Mouse (Mus musculus): ENCODE results near the gene Hbs1l.

Gene Hbs1l

DNA sequence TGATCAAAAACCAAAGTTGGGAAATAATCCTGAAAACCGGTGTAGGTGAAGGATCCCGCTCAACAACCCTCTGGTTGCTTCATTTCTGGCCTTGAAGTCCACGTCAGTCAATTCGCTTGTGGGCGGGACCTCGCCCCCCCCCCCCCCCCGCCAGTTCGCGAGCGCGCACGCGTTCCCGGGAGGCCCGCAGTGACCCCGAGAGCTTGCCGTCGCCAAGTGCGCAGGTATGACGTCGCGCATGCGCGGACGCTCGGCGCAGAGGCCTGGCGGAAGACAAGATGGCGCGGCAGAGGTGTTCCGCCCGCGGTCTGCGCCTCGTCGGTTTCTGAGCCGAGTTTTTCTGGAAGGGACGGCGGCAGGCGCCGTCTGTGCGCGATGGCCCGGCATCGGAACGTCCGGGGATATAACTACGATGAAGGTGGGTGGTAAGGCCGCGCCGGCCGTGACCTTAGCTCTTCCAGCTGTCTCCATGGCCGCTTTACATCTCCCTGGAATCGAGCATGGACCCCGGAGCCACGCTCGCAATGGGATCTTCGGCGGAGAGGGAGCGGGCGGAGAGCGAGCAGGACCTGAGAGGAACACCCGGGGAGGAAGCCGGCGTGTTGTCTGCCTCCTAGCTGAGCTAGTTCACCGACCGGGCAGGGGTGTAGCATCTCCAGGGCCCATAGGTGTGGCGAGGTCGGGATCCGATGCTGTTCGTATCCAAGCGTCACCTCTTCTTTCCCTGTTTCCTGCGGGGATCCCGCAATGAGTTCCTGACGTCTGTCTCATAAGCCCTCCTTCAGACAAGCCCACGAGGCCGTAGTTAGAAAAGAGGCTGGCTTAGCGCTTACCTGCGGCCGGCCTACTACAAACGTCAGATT lies at the start of gene Hbs1l:
Hbs1l (plus strand) TSS at position 221 of the 863 bp plus-strand sequence.
- DNase-seq (ENCODE audit: low read depth), result peak; percentile 97

DNA sequence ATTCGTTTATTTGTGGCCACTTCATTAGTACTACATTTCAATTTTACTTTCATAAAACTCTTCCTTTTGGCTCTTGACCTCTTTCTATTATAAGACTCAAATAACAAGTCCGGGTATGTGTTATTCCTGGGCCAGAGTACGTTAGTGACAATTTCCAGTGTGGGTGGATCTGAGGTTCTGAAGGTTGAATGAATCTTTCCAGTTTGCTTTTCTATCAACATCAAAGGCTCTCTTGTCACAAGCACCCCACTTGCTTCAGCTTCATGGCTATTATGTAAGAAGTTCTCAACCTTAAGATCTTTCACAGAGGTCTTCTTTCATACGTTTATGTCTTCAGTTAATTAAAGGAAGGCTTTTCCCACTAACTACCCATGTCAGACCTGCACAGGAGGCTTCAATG lies 47.2 kb upstream of the Hbs1l start:
- DNase-seq (ENCODE audit: low read depth), result no peak

DNA sequence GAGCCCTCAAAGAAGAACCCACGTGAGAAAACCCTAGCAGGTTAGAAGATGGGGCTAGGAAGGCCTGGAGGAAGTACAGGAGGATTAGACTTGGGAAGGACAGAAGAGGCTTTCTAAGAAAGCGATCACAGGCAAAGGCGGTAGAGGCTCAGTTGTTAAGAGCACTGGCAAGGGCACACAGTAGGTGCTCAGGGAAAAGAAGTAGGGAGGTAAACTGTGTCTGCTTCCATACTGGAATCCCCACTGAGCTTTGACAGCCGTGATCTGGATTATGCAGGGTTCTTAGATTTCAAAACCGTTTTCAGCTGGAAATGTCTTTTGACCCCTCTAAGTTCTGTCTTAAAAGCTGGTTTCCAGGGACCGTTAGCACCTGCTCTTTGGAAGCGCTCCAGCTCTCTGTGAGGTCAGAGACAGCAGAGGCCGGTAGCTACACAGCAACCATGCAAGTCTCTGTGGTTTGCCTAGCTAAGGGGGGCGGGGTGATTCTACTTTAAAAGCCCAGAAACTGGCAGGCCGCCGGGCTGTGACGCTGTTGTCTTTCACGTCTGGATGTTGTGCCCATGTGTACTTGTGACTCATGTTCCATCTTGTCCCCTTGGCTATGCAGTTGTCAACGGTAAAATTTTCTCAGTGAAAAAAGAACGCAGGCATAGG lies 43.8 kb upstream of the Hbs1l start:
- DNase-seq (ENCODE audit: low read depth), result peak; percentile 97

DNA sequence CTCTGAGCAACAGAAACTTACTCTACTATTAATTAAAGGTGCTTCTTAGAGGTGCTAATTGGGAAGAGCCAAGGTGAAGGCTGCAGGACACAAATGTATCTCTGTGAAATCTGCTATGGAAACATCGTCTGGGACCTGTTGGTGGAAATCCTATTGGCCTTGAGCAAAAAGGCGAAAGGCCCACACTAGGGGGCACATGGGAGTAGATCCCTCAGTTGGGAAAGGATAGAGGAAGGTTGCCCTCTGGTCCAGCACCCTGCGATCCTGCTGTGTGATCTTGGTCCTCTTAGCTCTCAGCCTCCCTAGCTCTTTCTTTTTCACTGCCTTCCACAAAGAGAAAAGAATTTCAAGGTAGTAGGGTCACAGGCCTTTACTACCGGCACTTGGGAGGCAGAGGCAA lies 43.0 kb upstream of the Hbs1l start:
- DNase-seq (ENCODE audit: low read depth), result peak; percentile 19

DNA sequence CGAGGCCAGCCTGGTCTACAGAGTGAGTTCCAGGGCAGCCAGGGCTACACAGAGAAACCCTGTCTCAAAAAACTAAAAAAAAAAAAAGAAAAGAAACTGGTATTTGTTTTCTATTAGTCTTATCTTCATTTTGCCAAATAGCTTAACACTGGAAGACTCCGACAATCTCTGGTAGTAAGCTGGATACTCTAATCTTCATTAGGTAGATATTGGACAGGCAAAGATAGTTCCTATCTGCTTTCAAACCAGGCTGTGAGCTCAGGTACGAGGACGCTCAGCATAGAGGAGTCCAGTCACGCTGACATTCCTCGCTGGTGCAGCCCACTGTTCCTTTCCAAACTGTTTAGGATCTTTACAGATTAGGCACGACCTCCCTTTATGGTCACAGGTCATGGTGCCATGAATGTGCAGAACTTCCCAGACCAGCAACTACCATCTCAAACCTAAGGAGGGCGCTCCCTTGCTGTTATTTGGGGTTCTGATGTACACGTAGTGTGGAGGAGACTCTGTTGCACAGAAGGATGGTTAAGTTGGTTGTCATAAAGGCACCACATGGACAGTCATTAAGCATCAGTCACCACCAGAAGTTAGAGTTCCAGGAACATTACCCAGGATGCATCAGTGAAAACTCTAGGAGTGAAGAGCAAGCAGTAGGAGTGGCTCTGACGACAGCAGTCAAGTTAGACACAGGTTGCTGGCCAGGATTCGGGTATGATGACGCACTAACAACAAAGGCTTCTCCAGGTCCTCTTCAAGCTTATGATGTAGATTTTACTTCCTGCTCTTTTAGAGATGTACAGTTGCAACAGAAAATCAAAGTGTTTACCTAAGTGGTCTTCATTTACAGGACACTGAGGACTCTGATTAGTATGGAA lies 41.3 kb upstream of the Hbs1l start:
- DNase-seq (ENCODE audit: low read depth), result peak; percentile 12

DNA sequence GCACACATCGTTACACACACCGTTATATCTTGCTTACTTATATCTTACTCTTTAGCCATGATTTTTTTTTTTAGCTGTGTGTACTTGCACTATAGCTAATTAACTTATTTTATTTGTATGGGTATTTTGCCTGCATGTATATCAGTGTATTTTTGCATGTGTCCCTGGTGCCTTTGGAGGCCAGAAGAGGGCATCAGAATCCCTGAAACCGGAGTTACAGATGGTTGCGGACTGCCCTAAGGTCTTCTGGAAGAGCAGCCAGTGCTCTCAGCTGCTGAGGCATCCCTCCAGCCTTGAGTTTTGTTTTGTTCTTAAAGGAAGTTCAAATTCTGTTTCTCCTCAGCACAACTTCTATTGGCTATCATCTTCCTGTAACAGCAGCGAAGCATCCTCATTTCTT lies 38.5 kb upstream of the Hbs1l start:
- DNase-seq (ENCODE audit: low read depth), result peak; percentile 42

DNA sequence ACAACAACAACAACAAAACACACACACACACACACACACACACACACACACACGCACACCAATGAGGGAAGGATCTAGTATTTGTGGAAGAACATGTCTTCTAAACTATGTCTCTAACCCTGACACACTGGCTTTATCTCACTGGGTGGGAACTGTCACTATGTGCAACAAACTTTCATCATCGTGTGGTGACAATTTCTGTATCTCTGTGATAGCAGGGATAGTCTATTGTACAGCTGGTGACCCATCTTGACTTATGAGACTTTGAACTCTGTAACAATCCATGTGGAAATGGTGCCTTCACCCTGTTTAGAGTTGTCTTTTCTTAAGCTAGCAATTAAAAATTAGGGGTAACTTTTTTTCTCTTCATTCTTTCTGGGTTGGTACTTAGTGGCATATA lies 36.1 kb upstream of the Hbs1l start:
- DNase-seq (ENCODE audit: low read depth), result peak; percentile 29

DNA sequence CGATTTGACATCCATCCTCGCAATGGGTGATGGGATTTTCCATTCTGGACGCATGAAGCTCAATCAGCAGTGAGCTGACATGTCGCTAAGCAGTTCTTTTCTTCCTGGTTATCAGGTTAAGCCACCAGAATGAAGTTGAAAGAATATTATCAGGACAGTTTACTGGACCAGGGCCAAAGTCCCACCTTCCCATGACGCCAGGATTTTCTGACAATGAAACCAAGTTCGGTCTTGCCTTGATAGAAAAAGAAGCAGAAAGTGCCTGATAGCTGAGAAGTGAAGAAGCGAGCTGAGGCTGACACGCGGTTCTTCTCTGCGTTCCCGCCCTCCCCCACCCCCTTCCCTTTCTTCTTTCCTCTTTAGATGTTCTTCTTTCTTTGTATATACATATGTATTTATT lies 30.6 kb upstream of the Hbs1l start:
- DNase-seq (ENCODE audit: low read depth), result no peak

DNA sequence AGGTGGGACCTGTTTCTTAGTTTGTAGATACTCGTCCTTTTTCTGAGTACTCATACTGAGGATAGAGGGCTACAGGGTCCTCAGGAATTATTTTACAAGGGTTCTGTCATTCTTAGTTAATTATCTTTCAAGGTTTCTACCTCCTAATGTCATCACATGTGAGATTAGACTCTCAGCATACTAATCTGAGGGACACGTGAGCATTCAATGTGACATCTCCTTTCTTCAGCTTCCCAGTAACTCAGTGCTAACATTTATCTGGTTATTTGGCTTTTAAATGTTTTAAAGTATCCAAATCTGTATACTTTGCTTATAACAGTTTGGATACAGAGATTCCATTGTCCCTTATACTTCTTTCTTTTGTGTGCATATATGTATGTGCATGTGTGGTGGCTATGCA lies 28.3 kb upstream of the Hbs1l start:
- no peak for DNase-seq (ENCODE audit: low read depth)

DNA sequence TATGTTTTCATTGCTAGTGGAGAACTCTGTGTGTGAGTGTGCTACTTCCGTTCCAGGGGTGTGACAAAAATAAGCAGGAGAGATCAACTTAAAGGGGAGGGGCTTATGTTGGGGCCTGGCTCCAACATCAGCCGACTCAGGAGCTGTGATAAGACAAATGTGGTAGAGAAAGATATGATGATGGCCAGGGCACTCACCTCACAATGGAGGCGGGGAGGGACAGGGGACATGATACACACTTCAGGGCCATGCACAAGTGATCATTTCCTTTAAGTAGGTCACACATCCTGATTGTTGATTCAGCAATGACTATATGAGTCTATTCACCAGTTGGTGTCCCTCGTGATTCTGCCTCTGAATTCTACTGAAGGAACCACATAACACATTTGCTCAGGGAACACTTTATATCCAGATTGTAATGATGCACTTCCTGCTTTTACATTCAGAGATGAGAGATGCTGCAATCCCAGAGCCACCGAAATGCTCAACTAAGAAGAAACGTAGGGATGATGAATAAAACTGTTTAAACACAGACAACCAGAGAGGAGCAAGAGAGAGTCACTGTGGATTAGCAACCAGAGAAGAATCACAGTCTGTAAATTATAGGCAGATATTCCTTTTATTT lies 26.9 kb upstream of the Hbs1l start:
- peak; percentile 53 for DNase-seq (ENCODE audit: low read depth)

DNA sequence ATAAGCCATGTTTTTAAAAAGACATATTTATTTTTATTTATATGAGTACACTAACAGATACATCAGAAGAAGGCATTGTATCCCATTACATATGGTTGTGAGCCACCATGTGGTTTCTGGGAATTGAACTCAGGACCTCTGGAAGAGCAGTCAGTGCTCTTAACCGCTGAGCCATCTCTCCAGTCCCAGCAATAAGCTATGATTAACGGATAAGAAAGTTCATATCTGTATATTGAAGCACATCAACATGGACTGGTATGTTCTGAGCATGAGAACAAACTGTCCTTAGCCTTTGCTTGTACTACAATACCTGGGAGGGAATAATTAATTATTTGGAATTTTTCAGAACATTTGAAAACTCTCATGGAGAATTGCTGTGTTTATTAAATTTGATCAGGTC lies 25.9 kb upstream of the Hbs1l start:
- DNase-seq (ENCODE audit: low read depth), result no peak

DNA sequence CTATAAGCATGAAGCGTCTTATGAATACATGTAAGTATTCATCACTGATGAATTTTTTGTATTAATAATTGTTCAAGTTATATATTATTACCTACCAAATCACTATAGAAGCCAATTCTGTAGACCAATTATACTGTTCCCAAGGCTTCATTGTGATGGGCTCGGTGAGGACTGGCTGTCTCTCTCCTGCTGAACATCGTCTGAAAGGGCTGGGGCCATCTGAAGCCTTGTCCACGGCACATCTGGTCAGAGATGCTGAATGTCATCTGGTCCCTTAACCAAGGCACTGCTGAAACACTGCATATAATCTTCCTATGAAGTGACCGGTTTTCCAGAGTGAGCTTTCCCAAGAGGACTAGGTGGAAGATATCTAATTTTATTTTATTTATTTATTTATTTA lies 24.9 kb upstream of the Hbs1l start:
- no peak for DNase-seq (ENCODE audit: low read depth)

DNA sequence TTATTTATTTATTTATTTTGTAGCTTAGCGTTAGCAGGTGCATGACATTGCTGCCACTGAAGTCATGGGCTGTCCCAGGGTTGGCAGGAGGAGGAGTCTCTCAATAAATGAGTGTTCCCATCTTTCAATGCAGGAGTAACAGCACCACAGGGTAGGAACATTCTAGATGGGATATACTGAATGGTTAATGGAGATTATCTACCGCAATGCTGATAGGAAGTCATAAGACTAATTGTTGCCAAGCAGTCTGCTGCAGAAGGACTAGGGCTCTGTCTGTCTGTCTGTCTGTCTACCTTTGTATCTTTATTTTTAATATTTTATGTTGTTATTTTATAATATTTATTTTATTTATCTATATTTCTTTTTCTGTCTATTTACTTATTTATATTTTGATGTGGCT lies 24.5 kb upstream of the Hbs1l start:
- no peak for DNase-seq (ENCODE audit: low read depth)

DNA sequence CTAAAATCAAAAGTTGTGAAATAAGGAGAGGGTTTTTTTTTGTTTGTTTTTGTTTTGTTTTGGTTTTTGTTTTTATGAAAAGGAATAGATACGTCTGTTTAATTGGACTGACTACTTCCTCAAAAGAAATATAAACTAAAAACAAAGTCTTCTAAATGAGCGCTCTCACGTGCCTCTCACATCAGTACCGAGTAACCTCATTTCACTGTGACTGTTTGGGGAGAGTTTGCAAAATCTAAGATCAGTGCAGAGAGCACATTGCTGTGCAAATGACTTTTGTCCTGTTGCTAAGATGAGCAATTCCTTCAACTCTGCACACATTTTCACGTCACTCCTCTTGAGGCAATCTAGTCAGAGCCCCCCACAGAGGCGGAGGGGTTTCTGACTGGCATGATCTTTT lies 24.0 kb upstream of the Hbs1l start:
- DNase-seq (ENCODE audit: low read depth), result no peak

DNA sequence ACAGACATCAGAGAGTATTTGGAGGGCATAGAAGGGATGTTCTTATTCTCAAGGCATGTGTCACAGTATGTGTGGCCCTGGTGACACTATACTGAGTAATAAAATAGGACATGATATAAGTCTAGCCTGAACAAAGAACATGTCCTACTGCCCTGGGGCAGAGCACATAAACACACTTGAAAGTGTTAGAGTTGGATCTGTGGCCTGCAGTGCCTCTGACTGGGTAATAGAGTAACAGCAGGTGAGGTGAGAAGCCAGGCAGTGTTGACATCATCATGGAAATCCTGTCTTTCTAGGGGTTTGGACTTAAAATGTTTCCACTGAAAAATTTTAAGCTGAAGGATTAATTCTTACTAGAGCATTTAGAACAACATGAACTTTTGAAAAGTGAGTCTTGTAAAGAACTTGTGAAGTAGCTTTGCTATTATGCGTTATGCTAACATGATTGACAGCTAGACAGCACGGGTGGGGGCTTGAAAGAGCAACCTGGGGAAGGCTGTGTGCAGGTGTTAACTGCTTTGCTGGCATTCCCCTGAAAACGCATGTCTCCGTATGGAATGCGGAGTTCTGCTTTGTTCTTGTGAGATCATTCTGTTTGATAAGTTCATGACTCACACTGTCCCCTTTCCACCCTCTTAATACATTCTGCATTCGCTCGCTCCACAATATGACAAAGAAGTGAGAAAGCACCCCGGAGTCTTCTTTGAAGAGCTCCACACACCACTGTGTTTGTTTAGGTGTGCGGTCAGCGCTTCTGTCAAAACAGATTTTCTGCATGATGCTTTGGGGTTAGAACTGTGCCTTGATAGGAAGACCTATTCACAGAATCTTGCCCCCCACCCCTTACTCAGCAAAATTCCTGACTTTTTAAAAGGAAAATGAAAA lies 8.3 kb upstream of the Hbs1l start:
- DNase-seq (ENCODE audit: low read depth), result peak; percentile 13

DNA sequence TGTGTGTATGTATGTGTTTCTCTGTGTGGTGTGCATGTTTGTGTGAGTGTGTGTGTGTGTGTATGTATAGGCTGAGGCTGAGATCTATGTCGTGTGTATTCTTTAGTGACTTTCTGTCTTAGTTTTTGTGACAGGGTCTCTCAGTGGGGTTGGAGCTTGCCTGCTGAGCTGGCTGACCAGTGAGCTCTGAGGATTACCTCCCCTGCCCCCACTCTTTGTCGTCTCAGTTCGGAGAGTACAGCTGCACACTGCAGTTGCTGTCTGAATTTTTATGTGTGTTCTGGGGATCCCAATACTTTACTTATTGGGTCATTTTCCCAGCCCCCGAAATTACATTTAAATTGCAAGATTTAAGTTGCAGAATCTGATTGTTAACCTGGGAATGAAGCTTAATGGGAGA lies 4.6 kb upstream of the Hbs1l start:
- DNase-seq (ENCODE audit: low read depth), result no peak

DNA sequence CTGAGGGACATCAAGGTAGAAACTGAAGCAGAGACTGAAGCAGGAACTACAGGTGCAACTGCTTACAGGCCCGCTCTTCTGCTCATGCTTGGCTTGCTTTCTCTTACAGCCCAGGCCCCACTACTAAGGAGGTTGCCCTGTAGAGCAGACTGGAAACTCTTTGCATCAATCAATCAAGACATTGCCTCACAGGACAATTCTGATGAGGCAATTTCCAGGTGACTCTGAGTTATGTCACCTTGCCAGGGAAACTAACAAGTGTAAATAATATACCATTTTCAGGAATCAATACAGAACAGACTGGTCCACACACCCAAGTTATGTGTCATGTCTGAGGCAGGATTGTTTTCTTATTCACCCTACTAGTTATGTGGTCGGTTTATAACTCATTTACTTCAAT lies 1.6 kb upstream of the Hbs1l start:
- no peak for DNase-seq (ENCODE audit: low read depth)

DNA sequence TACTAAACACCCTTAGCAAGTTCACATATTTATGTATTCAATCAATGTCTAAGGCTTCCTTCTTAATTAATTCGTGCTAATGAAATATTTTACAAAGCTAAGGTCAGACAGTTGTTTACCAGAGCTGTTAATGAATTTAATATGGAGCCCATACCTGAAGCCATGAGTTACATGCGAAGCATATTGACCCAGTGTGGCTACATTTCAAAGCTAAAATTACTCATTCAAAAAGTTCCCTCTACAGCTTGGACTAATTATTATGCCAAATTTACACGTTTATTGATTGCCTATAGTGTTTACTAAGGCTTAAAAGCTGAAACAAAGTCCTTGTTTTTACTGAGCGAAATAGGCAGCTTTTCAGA lies 401 bp upstream of the Hbs1l start:
- DNase-seq (ENCODE audit: low read depth), result no peak

DNA sequence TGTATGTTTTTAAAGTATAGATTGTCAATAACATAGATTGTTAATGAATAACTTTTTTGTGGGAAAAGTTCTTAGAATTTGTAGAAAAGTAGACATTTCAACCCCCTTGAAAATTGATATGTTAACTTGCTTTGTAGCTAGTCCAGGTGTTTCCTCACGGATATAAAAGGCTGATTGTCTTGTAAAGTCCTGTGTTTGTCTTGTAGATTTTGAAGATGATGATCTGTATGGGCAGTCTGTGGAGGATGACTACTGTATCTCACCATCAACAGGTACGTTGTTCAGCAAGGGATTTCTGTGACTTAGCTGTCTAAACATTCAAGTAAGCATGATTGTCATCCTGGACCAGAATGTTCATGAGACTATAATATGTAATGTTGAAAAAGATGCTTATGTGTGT lies 3.2 kb downstream of the Hbs1l start:
- DNase-seq (ENCODE audit: low read depth), result no peak

DNA sequence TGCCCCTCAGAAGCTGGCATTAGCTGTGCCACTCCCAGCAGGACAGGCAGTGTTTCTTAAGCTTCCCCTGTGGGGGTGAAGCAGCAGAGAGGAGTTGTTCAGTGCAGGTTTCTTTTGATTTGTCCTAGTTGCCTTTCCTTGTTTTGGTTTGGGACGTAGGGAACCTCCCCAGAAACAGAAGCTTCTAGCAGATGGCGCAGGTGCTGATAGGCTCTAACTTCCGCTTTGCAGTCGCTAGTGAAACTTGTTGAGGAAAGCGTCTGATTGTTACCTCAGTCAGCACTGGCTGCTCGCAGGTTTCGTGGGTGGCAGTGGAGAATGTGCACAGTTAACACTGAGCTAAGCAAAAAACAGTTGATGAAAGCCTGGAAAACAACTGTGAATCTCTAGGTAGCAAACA lies 6.0 kb downstream of the Hbs1l start:
- DNase-seq (ENCODE audit: low read depth), result no peak

All from 416B (cell line).